Mouse (Mus musculus) erythroblast, embryonic 14.5 days (primary cell): ENCODE data around the gene Mcur1. TPM values are rescaled to one million over a fixed set of nuclear protein-coding genes. Genes with fewer than 3 reads are reported as not detected.

Experiments used
- H3K27me3 ChIP-seq: 2 replicates; pipeline ENCODE4 v1.6.1; 2012; ENCODE audit warnings: inconsistent platforms; ENCODE audit not compliant: control insufficient read depth
- H3K36me3 ChIP-seq: 2 replicates; pipeline ENCODE4 v1.6.1; 2012; ENCODE audit warnings: mild to moderate bottlenecking, inconsistent platforms; ENCODE audit not compliant: control insufficient read depth
- H3K4me1 ChIP-seq: 2 replicates; pipeline ENCODE4 v1.6.1; 2012; ENCODE audit warnings: inconsistent platforms; ENCODE audit not compliant: control insufficient read depth
- H3K4me3 ChIP-seq: replicated peaks from 2 replicates; pipeline ENCODE3; 2012; ENCODE audit warnings: moderate library complexity, mild to moderate bottlenecking, inconsistent platforms
- H3K9me3 ChIP-seq: 2 replicates; pipeline ENCODE4 v1.6.1; 2012; ENCODE audit warnings: low read length, inconsistent platforms, mixed read lengths; ENCODE audit not compliant: control insufficient read depth
- GATA1 ChIP-seq: IDR thresholded peaks from 2 replicates; pipeline ENCODE4 v1.6.1; 2012; ENCODE audit warnings: low read length, inconsistent platforms, mixed read lengths
- TAL1 ChIP-seq: IDR thresholded peaks from 3 replicates; pipeline ENCODE4 v1.6.1; 2012; ENCODE audit warnings: low read length, inconsistent platforms, mixed read lengths
- polyA plus RNA-seq: library from polyadenylated mRNA; stranded (reverse); fragments of >175 nt; gene quantifications from 2 replicates; pipeline ENCODE4 v1.2.3, GENCODE M21; 2012

Gene Mcur1
- polyA plus RNA-seq, 1 experiment: 0.23 TPM

GRCm38 (mm10) chr13:43523906-43524480 lies 36.0 kb downstream of the Mcur1 start:
- Histone ChIP-seq H3K27me3 (no peaks in the 10 kb centered on the region; the same call in 1 of the 2 replicates), H3K4me3 (no peak overlapping the region)
- TF ChIP-seq TAL1 (no peak), GATA1 (no peak)

GRCm38 (mm10) chr13:43521940-43522339 lies 38.1 kb downstream of the Mcur1 start:
- H3K36me3 ChIP-seq: no peaks in the 10 kb centered on the region
- peaks cover 11% of the 10 kb centered on the region for H3K9me3 ChIP-seq
- TF ChIP-seq TAL1: no peak
- TF ChIP-seq GATA1: no peak
- H3K4me3 ChIP-seq: no peak overlapping the region
- peaks cover 5% of the 10 kb centered on the region for H3K4me1 ChIP-seq
- H3K27me3 ChIP-seq: no peaks in the 10 kb centered on the region; the same call in 1 of the 2 replicates

More at GRCm38 (mm10) chr13:43523906-43524480, 36.0 kb downstream of the Mcur1 start:
- Histone ChIP-seq H3K4me1 (peaks cover 5% of the 10 kb centered on the region), H3K36me3 (no peaks in the 10 kb centered on the region), H3K9me3 (peaks cover 13% of the 10 kb centered on the region)

DNA sequence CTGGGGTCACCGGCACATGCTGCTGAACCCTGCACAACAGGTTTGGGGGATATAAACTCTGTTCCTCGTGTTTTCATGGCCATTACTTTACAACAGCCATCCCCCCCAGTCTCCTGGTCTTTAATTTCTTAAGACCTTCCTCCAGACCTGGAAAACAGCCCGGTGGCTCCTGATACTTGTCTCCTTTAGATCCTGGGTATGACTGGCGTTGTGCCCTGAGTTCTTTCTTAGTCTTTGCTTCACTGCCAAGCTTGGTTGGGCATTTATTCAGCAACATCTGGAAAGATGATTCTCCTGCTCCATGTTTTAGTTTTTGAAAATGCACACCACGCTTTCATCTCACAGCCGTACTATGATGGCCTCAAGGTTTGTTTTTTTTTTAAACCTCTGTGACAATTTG lies 40.7 kb downstream of the Mcur1 start:
- Histone ChIP-seq H3K4me3 (no peak overlapping the region), H3K4me1 (peaks cover 5% of the 10 kb centered on the region), H3K9me3 (peaks cover 11% of the 10 kb centered on the region), H3K27me3 (no peaks in the 10 kb centered on the region; the same call in none of the 2 replicates), H3K36me3 (no peaks in the 10 kb centered on the region)
- TF ChIP-seq TAL1 (no peak), GATA1 (no peak)

DNA sequence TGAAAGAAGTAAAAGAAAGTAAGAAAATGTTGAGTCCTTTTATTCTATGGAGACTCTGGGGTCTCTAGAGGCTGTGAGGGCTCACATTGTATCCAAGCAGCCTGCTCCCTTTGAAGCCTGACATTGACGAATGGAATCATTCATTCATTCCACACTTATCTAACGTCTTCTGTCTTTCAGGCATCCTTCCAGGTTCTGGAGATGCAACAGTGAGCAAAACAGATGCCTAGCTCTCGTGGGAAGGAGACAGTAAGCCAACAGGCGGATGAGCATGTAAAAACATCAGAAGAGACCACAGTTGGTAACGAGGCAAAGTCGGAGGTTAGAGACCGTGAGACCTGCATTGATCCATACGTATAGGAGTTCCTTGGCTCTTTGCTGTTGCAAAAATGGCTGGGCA lies 42.6 kb downstream of the Mcur1 start:
- TF ChIP-seq GATA1 (no peak), TAL1 (no peak)
- Histone ChIP-seq H3K27me3 (no peaks in the 10 kb centered on the region; the same call in none of the 2 replicates), H3K4me3 (no peak overlapping the region), H3K9me3 (peaks cover 2% of the 10 kb centered on the region), H3K4me1 (no peaks in the 10 kb centered on the region), H3K36me3 (no peaks in the 10 kb centered on the region)

- Histone ChIP-seq H3K9me3 (no peaks in the 10 kb centered on the region), H3K27me3 (no peaks in the 10 kb centered on the region; the same call in none of the 2 replicates), H3K4me1 (no peaks in the 10 kb centered on the region), H3K4me3 (no peak overlapping the region), H3K36me3 (no peaks in the 10 kb centered on the region)
- TF ChIP-seq GATA1: no peak
- no peak for TF ChIP-seq TAL1
Measured at GRCm38 (mm10) chr13:43516931-43517330, 43.1 kb downstream of the Mcur1 start.

DNA sequence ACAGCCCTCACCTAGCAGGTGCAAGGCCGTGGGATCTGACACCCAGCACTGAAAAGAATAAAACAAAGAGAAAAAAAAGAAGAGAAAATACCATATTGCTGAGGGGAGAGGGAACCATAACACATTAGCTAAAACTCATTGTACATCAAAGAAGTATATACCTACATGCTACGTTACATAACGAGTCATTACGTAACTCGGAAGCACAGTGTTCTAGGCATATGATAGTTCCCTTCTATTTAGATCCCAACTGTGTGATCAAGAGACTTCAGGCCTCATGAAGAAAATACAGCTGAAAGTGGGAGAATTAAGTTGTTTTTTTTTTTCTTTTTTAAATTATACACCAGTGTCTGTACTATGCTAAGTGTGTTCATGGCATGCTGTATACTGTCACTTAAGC lies 43.9 kb downstream of the Mcur1 start:
- no peaks in the 10 kb centered on the region; the same call in none of the 2 replicates for H3K27me3 ChIP-seq
- no peaks in the 10 kb centered on the region for H3K4me1 ChIP-seq
- no peak for TF ChIP-seq GATA1
- TF ChIP-seq TAL1: no peak
- H3K9me3 ChIP-seq: no peaks in the 10 kb centered on the region
- H3K36me3 ChIP-seq: no peaks in the 10 kb centered on the region
- no peak overlapping the region for H3K4me3 ChIP-seq

GRCm38 (mm10) chr13:43514950-43515358 lies 45.0 kb downstream of the Mcur1 start:
- Histone ChIP-seq H3K4me1 (no peaks in the 10 kb centered on the region), H3K4me3 (no peak overlapping the region), H3K36me3 (no peaks in the 10 kb centered on the region)

GRCm38 (mm10) chr13:43512736-43513135 lies 47.3 kb downstream of the Mcur1 start:
- TF ChIP-seq TAL1: no peak
- TF ChIP-seq GATA1: no peak
- Histone ChIP-seq H3K27me3 (no peaks in the 10 kb centered on the region; the same call in 1 of the 2 replicates), H3K9me3 (no peaks in the 10 kb centered on the region), H3K4me1 (no peaks in the 10 kb centered on the region), H3K36me3 (no peaks in the 10 kb centered on the region), H3K4me3 (no peak overlapping the region)

More at GRCm38 (mm10) chr13:43514950-43515358, 45.0 kb downstream of the Mcur1 start:
- TF ChIP-seq TAL1: no peak
- no peak for TF ChIP-seq GATA1
- no peaks in the 10 kb centered on the region; the same call in 1 of the 2 replicates for H3K27me3 ChIP-seq
- no peaks in the 10 kb centered on the region for H3K9me3 ChIP-seq

- Histone ChIP-seq H3K36me3 (no peaks in the 10 kb centered on the region), H3K4me3 (no peak overlapping the region), H3K27me3 (peaks cover 4% of the 10 kb centered on the region), H3K9me3 (no peaks in the 10 kb centered on the region), H3K4me1 (peaks cover 7% of the 10 kb centered on the region)
- no peak for TF ChIP-seq TAL1
- TF ChIP-seq GATA1: no peak
Measured at GRCm38 (mm10) chr13:43505798-43506197, 54.2 kb downstream of the Mcur1 start.

- TF ChIP-seq TAL1 (no peak), GATA1 (no peak)
- Histone ChIP-seq H3K9me3 (no peaks in the 10 kb centered on the region; the same call in 1 of the 2 replicates), H3K27me3 (peaks cover 4% of the 10 kb centered on the region), H3K4me3 (no peak overlapping the region), H3K36me3 (no peaks in the 10 kb centered on the region), H3K4me1 (peaks cover 7% of the 10 kb centered on the region)
Measured at GRCm38 (mm10) chr13:43503395-43503850, 56.6 kb downstream of the Mcur1 start.
